Mouse (Mus musculus): ENCODE data around the gene Rpl5.
"Not testable (repeated sequence)": the region's sequence is repeated elsewhere in the genome, so short reads cannot be mapped to it uniquely, and the experiment has no call there.

The Rpl5 gene

GRCm38 (mm10) chr5:107900206-107901013 lies at the start of gene Rpl5:
Rpl5 (plus strand) TSS chr5:107900502.
- peak; percentile 97 for DNase-seq (ENCODE audit: low spot score)

- DNase-seq (ENCODE audit: low spot score): no peak
Measured at GRCm38 (mm10) chr5:107853807-107854206, 46.5 kb upstream of the Rpl5 start.

GRCm38 (mm10) chr5:107854556-107854955 lies 45.7 kb upstream of the Rpl5 start:
- DNase-seq (ENCODE audit: low spot score): no peak

- no peak for DNase-seq (ENCODE audit: low spot score)
Measured at GRCm38 (mm10) chr5:107855546-107855945, 44.8 kb upstream of the Rpl5 start.

GRCm38 (mm10) chr5:107858963-107859362 lies 41.3 kb upstream of the Rpl5 start:
- no peak for DNase-seq (ENCODE audit: low spot score)

GRCm38 (mm10) chr5:107863971-107864370 lies 36.3 kb upstream of the Rpl5 start:
- DNase-seq (ENCODE audit: low spot score): no peak

GRCm38 (mm10) chr5:107866127-107867126 lies 33.9 kb upstream of the Rpl5 start:
- peak; percentile 66 for DNase-seq (ENCODE audit: low spot score)

GRCm38 (mm10) chr5:107867970-107868904 lies 32.1 kb upstream of the Rpl5 start:
- DNase-seq (ENCODE audit: low spot score): no peak

- peak; percentile 77 for DNase-seq (ENCODE audit: low spot score)
Measured at GRCm38 (mm10) chr5:107868905-107869424, 31.3 kb upstream of the Rpl5 start.

- no peak for DNase-seq (ENCODE audit: low spot score)
Measured at GRCm38 (mm10) chr5:107869701-107870100, 30.6 kb upstream of the Rpl5 start.

GRCm38 (mm10) chr5:107873330-107873729 lies 27.0 kb upstream of the Rpl5 start:
- DNase-seq (ENCODE audit: low spot score): peak; percentile 66

- DNase-seq (ENCODE audit: low spot score): peak; percentile 87
Measured at GRCm38 (mm10) chr5:107873886-107874302, 26.4 kb upstream of the Rpl5 start.

GRCm38 (mm10) chr5:107874561-107875260 lies 25.6 kb upstream of the Rpl5 start, which contains the start of gene Evi5:
Evi5 (minus strand) TSS chr5:107875107.
- peak; percentile 85 for DNase-seq (ENCODE audit: low spot score)

GRCm38 (mm10) chr5:107875261-107875611 lies 25.1 kb upstream of the Rpl5 start:
- no peak for DNase-seq (ENCODE audit: low spot score)

- DNase-seq (ENCODE audit: low spot score): no peak
Measured at GRCm38 (mm10) chr5:107877053-107877452, 23.2 kb upstream of the Rpl5 start.

GRCm38 (mm10) chr5:107880710-107881109 lies 19.6 kb upstream of the Rpl5 start:
- no peak for DNase-seq (ENCODE audit: low spot score)

GRCm38 (mm10) chr5:107889994-107890888 lies 10.1 kb upstream of the Rpl5 start:
- DNase-seq (ENCODE audit: low spot score): no peak

GRCm38 (mm10) chr5:107891515-107891914 lies 8.8 kb upstream of the Rpl5 start:
- DNase-seq (ENCODE audit: low spot score): not testable (repeated sequence)

GRCm38 (mm10) chr5:107894676-107895075 lies 5.6 kb upstream of the Rpl5 start:
- no peak for DNase-seq (ENCODE audit: low spot score)

- no peak for DNase-seq (ENCODE audit: low spot score)
Measured at GRCm38 (mm10) chr5:107896265-107896664, 4.0 kb upstream of the Rpl5 start.

All from c-Kit-positive CD71-positive TER-119-positive erythroid progenitor cells, embryonic 14.5 days (primary cell).